Mouse (Mus musculus) kidney, adult 2 months (tissue): ENCODE data around the gene Plac1.

Source experiments
- CTCF ChIP-seq: fragments of 200-500 bp; conservative IDR thresholded peaks from 2 replicates; pipeline ENCODE4 v1.5.1; 2011; ENCODE audit warnings: low read depth, mild to moderate bottlenecking, control low read depth, low read length, moderate library complexity, mixed read lengths; ENCODE audit not compliant: insufficient read depth, insufficient read length
- POLR2A ChIP-seq: fragments of 200-500 bp; IDR thresholded peaks from one replicate; pipeline ENCODE4 v1.6.1; 2011; ENCODE audit warnings: low read depth, low read length, control low read depth

DNA sequence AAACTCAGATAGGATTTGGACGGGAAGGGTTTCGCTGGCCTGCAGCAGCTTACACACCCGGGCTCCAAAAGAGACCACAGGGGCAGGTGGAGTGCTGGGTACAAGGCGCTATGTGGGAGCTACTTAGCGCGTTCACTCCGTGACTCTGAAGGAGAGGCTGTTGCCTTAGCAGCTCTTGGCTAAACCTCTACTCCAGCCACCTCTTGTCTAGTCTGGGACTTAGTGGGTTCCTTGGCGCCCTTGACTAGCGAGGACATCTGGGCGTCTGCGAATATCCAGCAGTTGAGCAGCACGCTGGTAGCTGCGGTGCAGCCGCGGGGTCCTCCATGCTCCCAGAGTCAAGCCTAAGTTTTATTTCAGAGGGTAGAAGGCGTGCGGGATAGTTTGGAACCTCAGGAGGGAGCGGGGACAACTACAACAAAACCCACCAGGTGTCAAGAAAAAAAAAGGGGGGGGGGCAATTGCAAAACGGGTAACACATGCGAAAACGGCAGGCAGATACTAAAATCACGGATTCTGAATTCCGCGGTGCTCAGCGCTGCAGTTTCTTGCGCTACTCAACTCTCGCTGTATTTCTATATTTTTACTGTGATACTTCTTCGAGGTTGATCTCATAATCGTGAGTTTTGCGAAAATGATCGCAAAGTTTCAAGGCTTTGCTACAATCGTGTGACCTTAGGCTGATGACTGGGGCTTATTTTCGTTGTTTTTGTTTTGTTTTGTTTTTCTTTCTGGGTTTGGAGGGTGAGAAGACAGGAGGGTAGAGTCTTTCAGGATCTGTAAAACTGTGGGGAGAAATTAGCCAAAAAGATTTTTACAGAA, 181.2 kb downstream of the Plac1 start:
- TF ChIP-seq CTCF (no peak), POLR2A (no peak)
